Mouse (Mus musculus): ENCODE measurements around the gene Vti1a. TPM values are rescaled to one million over a fixed set of nuclear protein-coding genes. Genes with fewer than 3 reads are reported as not detected.
A peak's percentile ranks its signal among the peaks of the same experiment; 100 is the strongest.

The Vti1a gene
- polyA plus RNA-seq, 1 experiment from 2014 or later: 26.4 TPM

- no peak overlapping the region for H3K4me3 ChIP-seq (ENCODE audit: low read depth, low read length)
- H3K9ac ChIP-seq (ENCODE audit: low read depth, low read length): no peak overlapping the region
- H3K4me1 ChIP-seq (replicated peaks; ENCODE audit: control insufficient read depth, insufficient read depth, low read length): peaks cover 10% of the 10 kb centered on the region; the same call in 1 of the 2 replicates
- H3K9me3 ChIP-seq (ENCODE audit: control insufficient read depth, low read length): no peaks in the 10 kb centered on the region
- H3K36me3 ChIP-seq (ENCODE audit: control insufficient read depth, insufficient read depth, low read length): no peaks in the 10 kb centered on the region
- H3K27me3 ChIP-seq (replicated peaks; ENCODE audit: control insufficient read depth, insufficient read depth, low read length): no peaks in the 10 kb centered on the region
- DNase-seq (ENCODE audit: low spot score): no peak
- 58% methylated on average over 15 of the region's 15 CpGs for WGBS
- H3K4me2 ChIP-seq: no peak overlapping the region
- no peak overlapping the region for H3K27ac ChIP-seq (ENCODE audit: low read depth, low read length)
- no peak for ATAC-seq (replicated peaks; ENCODE audit: low FRiP score)
Measured at GRCm38 (mm10) chr19:55491126-55492076, 175.3 kb downstream of the Vti1a start.

- H3K9ac ChIP-seq (ENCODE audit: low read depth, low read length): no peak overlapping the region
- no peak overlapping the region for H3K4me3 ChIP-seq (ENCODE audit: low read depth, low read length)
- DNase-seq (ENCODE audit: low spot score) (no peak), ATAC-seq (replicated peaks; ENCODE audit: low FRiP score) (no peak)
- WGBS: 46% methylated on average over 9 of the region's 9 CpGs
- no peaks in the 10 kb centered on the region for H3K36me3 ChIP-seq (ENCODE audit: control insufficient read depth, insufficient read depth, low read length)
- H3K4me1 ChIP-seq (replicated peaks; ENCODE audit: control insufficient read depth, insufficient read depth, low read length): peaks cover 6% of the 10 kb centered on the region; the same call in 1 of the 2 replicates
- H3K9me3 ChIP-seq (ENCODE audit: control insufficient read depth, low read length): no peaks in the 10 kb centered on the region
- H3K27ac ChIP-seq (ENCODE audit: low read depth, low read length): no peak overlapping the region
- H3K4me2 ChIP-seq: no peak overlapping the region
- no peaks in the 10 kb centered on the region for H3K27me3 ChIP-seq (replicated peaks; ENCODE audit: control insufficient read depth, insufficient read depth, low read length)
Measured at GRCm38 (mm10) chr19:55496333-55496732, 180.2 kb downstream of the Vti1a start.

DNA sequence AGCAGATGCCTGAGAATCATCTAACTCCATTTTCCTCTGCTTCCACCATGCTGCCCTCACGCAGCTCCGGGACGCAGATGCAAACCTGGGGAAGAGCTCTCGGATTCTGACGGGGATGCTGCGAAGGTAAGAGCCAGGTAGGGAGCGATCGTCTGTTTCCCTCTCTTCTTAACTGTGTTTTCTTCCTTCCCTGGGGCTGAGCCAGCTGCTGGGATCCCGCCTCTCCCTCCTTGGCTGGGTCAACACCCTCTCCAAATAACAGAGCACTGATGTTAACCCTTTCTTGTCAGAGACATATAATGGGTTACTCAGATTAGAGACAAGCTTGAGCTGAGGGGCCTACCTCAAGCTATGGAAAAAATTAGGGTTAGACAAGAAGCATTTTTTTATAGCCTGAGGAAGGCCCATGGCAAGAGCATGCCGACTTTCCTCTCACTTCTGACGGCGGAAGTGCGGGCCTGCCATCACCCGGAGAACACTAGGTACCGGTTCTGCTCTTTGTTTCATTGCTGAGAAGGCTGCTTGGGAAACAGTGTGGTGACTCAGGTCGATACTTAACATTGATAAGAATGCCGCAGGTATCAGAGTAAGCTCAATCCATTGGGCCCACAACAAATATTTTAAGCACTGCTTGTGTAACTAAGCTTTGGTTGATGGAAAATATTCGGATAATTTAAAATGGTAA is 183.2 kb downstream of the Vti1a start:
- ATAC-seq (replicated peaks; ENCODE audit: low FRiP score) (no peak), DNase-seq (ENCODE audit: low spot score) (no peak)
- Histone ChIP-seq H3K4me1 (replicated peaks; ENCODE audit: control insufficient read depth, insufficient read depth, low read length) (peaks cover 2% of the 10 kb centered on the region; the same call in 1 of the 2 replicates), H3K9me3 (ENCODE audit: control insufficient read depth, low read length) (no peaks in the 10 kb centered on the region), H3K4me2 (peak overlapping the region; percentile 25; the same call in 1 of the 2 replicates), H3K9ac (ENCODE audit: low read depth, low read length) (no peak overlapping the region), H3K27me3 (replicated peaks; ENCODE audit: control insufficient read depth, insufficient read depth, low read length) (no peaks in the 10 kb centered on the region), H3K27ac (ENCODE audit: low read depth, low read length) (no peak overlapping the region), H3K36me3 (ENCODE audit: control insufficient read depth, insufficient read depth, low read length) (no peaks in the 10 kb centered on the region), H3K4me3 (ENCODE audit: low read depth, low read length) (no peak overlapping the region)
- 73% methylated on average over 18 of the region's 18 CpGs for WGBS

DNA sequence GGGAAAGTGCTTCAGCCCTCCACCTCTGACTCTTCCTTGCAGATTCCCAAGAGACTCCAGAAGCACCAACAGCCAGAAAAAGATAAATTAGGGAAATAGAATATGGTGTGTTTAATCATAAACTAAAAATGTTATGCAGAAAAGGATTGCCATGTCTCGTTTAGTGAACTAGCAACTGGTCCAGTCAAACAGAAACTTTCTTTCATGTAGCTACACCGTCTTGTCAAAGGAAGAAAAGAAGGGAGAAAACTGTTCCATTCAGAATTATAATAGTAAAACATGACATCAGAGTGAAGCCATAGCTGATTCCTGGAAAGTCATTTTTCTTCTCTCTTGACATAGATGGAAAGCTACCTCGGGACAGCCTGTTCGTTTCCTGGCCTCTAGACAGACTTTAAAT is 185.9 kb downstream of the Vti1a start:
- WGBS: 72% methylated on average over 4 of the region's 4 CpGs
- no peak for ATAC-seq (replicated peaks; ENCODE audit: low FRiP score)
- DNase-seq (ENCODE audit: low spot score): no peak
- no peaks in the 10 kb centered on the region; the same call in 1 of the 2 replicates for H3K4me1 ChIP-seq (replicated peaks; ENCODE audit: control insufficient read depth, insufficient read depth, low read length)
- no peak overlapping the region for H3K9ac ChIP-seq (ENCODE audit: low read depth, low read length)
- no peaks in the 10 kb centered on the region for H3K27me3 ChIP-seq (replicated peaks; ENCODE audit: control insufficient read depth, insufficient read depth, low read length)
- H3K27ac ChIP-seq (ENCODE audit: low read depth, low read length): no peak overlapping the region
- no peaks in the 10 kb centered on the region for H3K9me3 ChIP-seq (ENCODE audit: control insufficient read depth, low read length)
- H3K36me3 ChIP-seq (ENCODE audit: control insufficient read depth, insufficient read depth, low read length): peaks cover 2% of the 10 kb centered on the region; the same call in 1 of the 2 replicates
- H3K4me3 ChIP-seq (ENCODE audit: low read depth, low read length): no peak overlapping the region
- no peak overlapping the region for H3K4me2 ChIP-seq

DNA sequence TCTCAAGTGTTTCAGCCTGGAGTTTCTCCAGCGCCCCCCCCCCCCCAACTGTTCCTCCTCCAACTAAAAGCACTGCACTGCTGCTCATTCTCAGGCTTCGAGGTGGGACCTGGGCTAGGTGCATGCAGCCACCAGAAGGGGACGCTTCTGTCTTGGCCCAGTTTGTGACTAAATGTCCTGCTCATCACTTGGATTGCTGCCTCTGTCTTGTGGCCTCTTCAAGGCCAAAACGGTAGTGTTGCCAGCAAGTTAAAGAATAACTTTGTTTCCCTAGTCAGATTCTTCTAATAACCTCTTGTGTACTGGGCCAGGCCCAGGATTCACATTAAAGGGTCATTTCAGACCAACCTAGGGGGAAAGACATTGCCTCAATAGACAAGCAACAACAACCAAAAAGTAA is 187.7 kb downstream of the Vti1a start:
- no peak for ATAC-seq (replicated peaks; ENCODE audit: low FRiP score)
- no peaks in the 10 kb centered on the region for H3K9me3 ChIP-seq (ENCODE audit: control insufficient read depth, low read length)

GRCm38 (mm10) chr19:55507748-55508147 is 191.7 kb downstream of the Vti1a start:
- Histone ChIP-seq H3K27ac (ENCODE audit: low read depth, low read length) (no peak overlapping the region), H3K9me3 (ENCODE audit: control insufficient read depth, low read length) (no peaks in the 10 kb centered on the region), H3K4me2 (no peak overlapping the region), H3K36me3 (ENCODE audit: control insufficient read depth, insufficient read depth, low read length) (peaks cover 2% of the 10 kb centered on the region; the same call in 1 of the 2 replicates), H3K9ac (ENCODE audit: low read depth, low read length) (no peak overlapping the region), H3K4me3 (ENCODE audit: low read depth, low read length) (no peak overlapping the region), H3K27me3 (replicated peaks; ENCODE audit: control insufficient read depth, insufficient read depth, low read length) (no peaks in the 10 kb centered on the region), H3K4me1 (replicated peaks; ENCODE audit: control insufficient read depth, insufficient read depth, low read length) (no peaks in the 10 kb centered on the region)
- 84% methylated on average over 16 of the region's 16 CpGs for WGBS
- no peak for ATAC-seq (replicated peaks; ENCODE audit: low FRiP score)
- DNase-seq (ENCODE audit: low spot score): no peak

More for the DNA sequence above, 187.7 kb downstream of the Vti1a start:
- Histone ChIP-seq H3K9ac (ENCODE audit: low read depth, low read length) (no peak overlapping the region), H3K36me3 (ENCODE audit: control insufficient read depth, insufficient read depth, low read length) (peaks cover 2% of the 10 kb centered on the region; the same call in 1 of the 2 replicates), H3K4me1 (replicated peaks; ENCODE audit: control insufficient read depth, insufficient read depth, low read length) (no peaks in the 10 kb centered on the region; the same call in 1 of the 2 replicates), H3K4me2 (no peak overlapping the region), H3K27me3 (replicated peaks; ENCODE audit: control insufficient read depth, insufficient read depth, low read length) (no peaks in the 10 kb centered on the region), H3K27ac (ENCODE audit: low read depth, low read length) (no peak overlapping the region), H3K4me3 (ENCODE audit: low read depth, low read length) (no peak overlapping the region)
- WGBS: 75% methylated on average over 4 of the region's 4 CpGs
- no peak for DNase-seq (ENCODE audit: low spot score)

DNA sequence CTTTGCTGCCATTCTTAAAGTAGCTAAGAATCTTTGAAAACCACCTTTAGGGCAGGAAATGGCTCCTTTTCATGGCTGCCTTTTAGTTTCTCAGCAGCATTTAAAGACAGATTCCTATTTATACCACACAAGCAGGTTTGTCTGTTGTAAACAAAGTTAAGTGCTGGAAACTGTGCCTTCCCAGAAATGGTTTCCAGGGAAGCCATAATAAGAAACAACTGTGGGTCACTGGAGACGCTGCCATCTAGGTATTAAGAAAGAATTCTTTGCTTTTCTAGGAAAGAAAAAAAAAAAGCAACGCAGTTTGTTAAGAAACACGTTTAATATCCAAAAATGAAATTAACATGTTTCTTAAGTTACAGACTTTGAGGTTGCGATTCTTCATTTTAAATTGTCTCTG is 192.1 kb downstream of the Vti1a start:
- H3K27ac ChIP-seq (ENCODE audit: low read depth, low read length): no peak overlapping the region
- H3K9ac ChIP-seq (ENCODE audit: low read depth, low read length): no peak overlapping the region
- ATAC-seq (replicated peaks; ENCODE audit: low FRiP score): no peak
- 90% methylated on average over 4 of the region's 4 CpGs for WGBS
- H3K4me1 ChIP-seq (replicated peaks; ENCODE audit: control insufficient read depth, insufficient read depth, low read length): no peaks in the 10 kb centered on the region
- no peaks in the 10 kb centered on the region for H3K9me3 ChIP-seq (ENCODE audit: control insufficient read depth, low read length)
- H3K27me3 ChIP-seq (replicated peaks; ENCODE audit: control insufficient read depth, insufficient read depth, low read length): no peaks in the 10 kb centered on the region
- no peak for DNase-seq (ENCODE audit: low spot score)
- no peak overlapping the region for H3K4me2 ChIP-seq
- no peak overlapping the region for H3K4me3 ChIP-seq (ENCODE audit: low read depth, low read length)
- peaks cover 2% of the 10 kb centered on the region; the same call in 1 of the 2 replicates for H3K36me3 ChIP-seq (ENCODE audit: control insufficient read depth, insufficient read depth, low read length)

DNA sequence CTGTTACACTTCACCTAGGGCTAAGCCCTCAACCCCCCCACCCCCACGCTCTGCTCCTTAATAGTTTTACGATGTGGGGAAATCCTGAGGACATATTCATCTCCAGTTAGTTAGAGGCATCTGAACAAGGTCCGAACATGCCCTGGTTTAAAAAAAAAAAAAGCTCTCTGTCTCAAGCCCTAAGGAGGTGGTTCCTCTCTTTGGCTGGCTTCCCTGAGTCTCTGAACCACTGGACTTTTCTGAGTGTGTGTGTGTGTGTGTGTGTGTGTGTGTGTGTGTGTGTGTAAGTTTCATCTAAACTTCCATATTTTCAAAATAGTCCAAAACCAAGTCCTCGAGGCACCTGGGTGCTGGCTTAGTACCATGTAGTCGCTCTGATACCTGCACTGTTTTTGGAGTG is 192.9 kb downstream of the Vti1a start:
- Histone ChIP-seq H3K4me3 (ENCODE audit: low read depth, low read length) (no peak overlapping the region), H3K9ac (ENCODE audit: low read depth, low read length) (no peak overlapping the region), H3K9me3 (ENCODE audit: control insufficient read depth, low read length) (no peaks in the 10 kb centered on the region), H3K36me3 (ENCODE audit: control insufficient read depth, insufficient read depth, low read length) (peaks cover 2% of the 10 kb centered on the region; the same call in 1 of the 2 replicates), H3K27me3 (replicated peaks; ENCODE audit: control insufficient read depth, insufficient read depth, low read length) (no peaks in the 10 kb centered on the region), H3K27ac (ENCODE audit: low read depth, low read length) (no peak overlapping the region), H3K4me1 (replicated peaks; ENCODE audit: control insufficient read depth, insufficient read depth, low read length) (no peaks in the 10 kb centered on the region), H3K4me2 (no peak overlapping the region)
- WGBS: 86% methylated on average over 5 of the region's 5 CpGs
- ATAC-seq (replicated peaks; ENCODE audit: low FRiP score) (no peak), DNase-seq (ENCODE audit: low spot score) (no peak)
